Mouse (Mus musculus) heart, postnatal 25 days (tissue): ENCODE results near the gene Gm9507. TPM values are rescaled to one million over a fixed set of nuclear protein-coding genes. Genes with fewer than 3 reads are reported as not detected.
"Not testable (repeated sequence)": the region's sequence is repeated elsewhere in the genome, so short reads cannot be mapped to it uniquely, and the experiment has no call there.

Source experiments
- DNase-seq: peaks from one replicate; pipeline ENCODE4 v3.0.0; 2022; ENCODE audit warnings: low spot score
- intact Hi-C: fragments of 180-260 bp; cut with DNase I; formaldehyde crosslinking; loops from one replicate; pipeline ENCODE4 v1.15.1; 2025
- total RNA-seq, 2 experiments: library from RNA; stranded (reverse); gene quantifications; 2 replicates each; pipeline ENCODE4 v1.2.3; 2021

Gene Gm9507
- total RNA-seq, 2 experiments from 2014 or later: not detected

- DNase-seq, intact Hi-C loops: not testable (repeated sequence)
Measured at GRCm38 (mm10) chr10:77782442-77782841, 29.2 kb downstream of the Gm9507 start, which contains the start of gene Gm3250. TSS of gene Gm3250 (minus strand) at chr10:77782542.

- intact Hi-C loops, DNase-seq: not testable (repeated sequence)
Measured at GRCm38 (mm10) chr10:77776844-77777243, 34.8 kb downstream of the Gm9507 start, which contains the start of gene Gm7138. TSS of gene Gm7138 (minus strand) at chr10:77776944.

- intact Hi-C loops: not testable (repeated sequence)
Measured at GRCm38 (mm10) chr10:77772142-77772541, 39.5 kb downstream of the Gm9507 start.

GRCm38 (mm10) chr10:77771225-77771624 is 40.4 kb downstream of the Gm9507 start, which contains the start of gene Gm3238:
TSS of gene Gm3238 (minus strand) at chr10:77771325.
- intact Hi-C loops, DNase-seq: not testable (repeated sequence)

More at GRCm38 (mm10) chr10:77772142-77772541, 39.5 kb downstream of the Gm9507 start:
- not testable (repeated sequence) for DNase-seq

- intact Hi-C loops: no loop called here
- no peak for DNase-seq
Measured at GRCm38 (mm10) chr10:77769727-77770126, 41.9 kb downstream of the Gm9507 start.

Other genes with a start within 250 kb of the Gm9507 start
- gene Pttg1ip, start 230.1 kb downstream of the Gm9507 start, total RNA-seq: 100 to 1,000 TPM; 124 to 138 TPM
- 10 to 100 TPM; 54.8 to 61.2 TPM for gene Sumo3, start 205.7 kb downstream of the Gm9507 start, total RNA-seq
- 10 to 100 TPM; 10.3 to 11.7 TPM for gene Gm49325, start 205.6 kb downstream of the Gm9507 start, total RNA-seq
- 10 to 100 TPM; 66.7 to 68.4 TPM for gene Ube2g2, start 189.6 kb downstream of the Gm9507 start, total RNA-seq
- not detected for gene Tspear, start 125.3 kb downstream of the Gm9507 start, total RNA-seq
- not detected for gene Gm19402, start 121.1 kb downstream of the Gm9507 start, total RNA-seq
- not detected for gene Gm9508, start 114.6 kb downstream of the Gm9507 start, total RNA-seq
- not detected for gene Gm10272, start 105.2 kb downstream of the Gm9507 start, total RNA-seq
- gene Gm10024, start 100.4 kb downstream of the Gm9507 start, total RNA-seq: not detected
- gene Gm10142, start 96.0 kb downstream of the Gm9507 start, total RNA-seq: not detected
- not detected for gene Krtap12-1, start 91.2 kb downstream of the Gm9507 start, total RNA-seq
- not detected for gene Gm10100, start 85.4 kb downstream of the Gm9507 start, total RNA-seq
- not detected for gene Gm18596, start 69.2 kb downstream of the Gm9507 start, total RNA-seq
- not detected for gene Gm9736, start 60.5 kb downstream of the Gm9507 start, total RNA-seq
- not detected for gene Gm3233, start 52.2 kb downstream of the Gm9507 start, total RNA-seq
- gene Gm3238, start 40.5 kb downstream of the Gm9507 start, total RNA-seq: not detected
- not detected for gene Gm7138, start 34.9 kb downstream of the Gm9507 start, total RNA-seq
- gene Gm3250, start 29.3 kb downstream of the Gm9507 start, total RNA-seq: not detected
- gene Gm7137, start 23.6 kb downstream of the Gm9507 start, total RNA-seq: not detected
- not detected for gene Gm9639, start 16.8 kb downstream of the Gm9507 start, total RNA-seq
- not detected for gene Gm19668, start 12.7 kb downstream of the Gm9507 start, total RNA-seq
- gene Gm2696, start 2.8 kb upstream of the Gm9507 start, total RNA-seq: not detected
- not detected for gene Krtap10-4, start 15.3 kb upstream of the Gm9507 start, total RNA-seq
- gene Krtap10-10, start 24.1 kb upstream of the Gm9507 start, total RNA-seq: not detected
- not detected for gene Gm36176, start 35.0 kb upstream of the Gm9507 start, total RNA-seq
- gene Gm10318, start 41.0 kb upstream of the Gm9507 start, total RNA-seq: not detected
- gene Gm3285, start 50.1 kb upstream of the Gm9507 start, total RNA-seq: not detected
- gene Lrrc3, start 90.7 kb upstream of the Gm9507 start, total RNA-seq: under 1 TPM; 0.65 to 0.73 TPM
- under 1 TPM; 0.55 to 0.56 TPM for gene Trpm2, start 158.7 kb upstream of the Gm9507 start, total RNA-seq
- gene 1810043G02Rik, start 166.7 kb upstream of the Gm9507 start, total RNA-seq: 10 to 100 TPM in 1 of 2 experiments, 1 to 10 TPM in 1; 9.7 to 11.1 TPM
- gene Pfkl, start 198.2 kb upstream of the Gm9507 start, total RNA-seq: 100 to 1,000 TPM; 106 to 115 TPM
- gene Dnmt3l, start 230.1 kb upstream of the Gm9507 start, total RNA-seq: under 1 TPM in 1 of 2 experiments, not detected in 1; 0.22 TPM
- not detected for gene Aire, start 231.8 kb upstream of the Gm9507 start, total RNA-seq